Mouse (Mus musculus) stomach, embryonic 14.5 days (tissue): ENCODE results near the gene Tmprss13. TPM values are rescaled to one million over a fixed set of nuclear protein-coding genes. Genes with fewer than 3 reads are reported as not detected.

Experiments used
- ATAC-seq: fragments of 200-750 bp; cut with Nextera tagmentation; 2 replicates; pipeline ENCODE4 v1.8.0; 2017; ENCODE audit warnings: low read depth, moderate TSS enrichment; ENCODE audit not compliant: insufficient number of reproducible peaks, insufficient read depth, low FRiP score
- H3K27ac ChIP-seq: fragments of 300-500 bp; sonication (generic); 2 replicates; pipeline ENCODE4 v1.5.1; 2014; ENCODE audit warnings: mild to moderate bottlenecking, low read length, moderate library complexity, mixed read lengths
- H3K27me3 ChIP-seq: fragments of 300-500 bp; sonication (generic); 2 replicates; pipeline ENCODE4 v1.6.1; 2014; ENCODE audit warnings: low read length, control low read depth, mixed read lengths; ENCODE audit not compliant: control insufficient read depth, insufficient read depth
- H3K36me3 ChIP-seq: fragments of 300-500 bp; sonication (generic); 2 replicates; pipeline ENCODE4 v1.6.1; 2014; ENCODE audit warnings: mild to moderate bottlenecking, control low read depth, low read length, moderate library complexity, mixed read lengths; ENCODE audit not compliant: control insufficient read depth, insufficient read depth
- H3K4me1 ChIP-seq: fragments of 300-500 bp; sonication (generic); 2 replicates; pipeline ENCODE4 v1.6.1; 2014; ENCODE audit warnings: low read length, control low read depth, mixed read lengths; ENCODE audit not compliant: control insufficient read depth, insufficient read depth
- H3K4me2 ChIP-seq: fragments of 300-500 bp; sonication (generic); replicated peaks from 2 replicates; pipeline ENCODE4 v1.6.1; 2014; ENCODE audit warnings: low read depth, low read length, control low read depth
- H3K4me3 ChIP-seq: fragments of 300-500 bp; sonication (generic); 2 replicates; pipeline ENCODE4 v1.5.1; 2014; ENCODE audit warnings: low read depth, low read length, control low read depth
- H3K9ac ChIP-seq: fragments of 300-500 bp; sonication (generic); replicated peaks from 2 replicates; pipeline ENCODE4 v1.6.1; 2014; ENCODE audit warnings: low read depth, mild to moderate bottlenecking, control low read depth, low read length, moderate library complexity, mixed read lengths
- H3K9me3 ChIP-seq: fragments of 300-500 bp; sonication (generic); 2 replicates; pipeline ENCODE4 v1.6.1; 2016; ENCODE audit warnings: low read depth, low read length, control low read depth; ENCODE audit not compliant: control insufficient read depth
- WGBS: fragments of 180-500 bp; shearing (Covaris S2); extraction: QIAGEN DNeasy Blood & Tissue Kit; methylation state at CpG from one replicate; pipeline ENCODE4 v1.1.7; 2014; 5-methylcytosine and 5-hydroxymethylcytosine counted together
- polyA plus RNA-seq: library from polyadenylated mRNA; unstranded; fragments of >200 nt; fragmentation: Nextera tagmentation; extraction: Ambion mirVana; gene quantifications from 2 replicates; pipeline ENCODE4 v1.2.1, GENCODE M21; 2014

Gene Tmprss13
- polyA plus RNA-seq, 1 experiment from 2014 or later = 4.0 TPM

- H3K9ac ChIP-seq = no peak overlapping the region
- no peak overlapping the region for H3K27ac ChIP-seq
- H3K4me3 ChIP-seq = no peak overlapping the region
- no peaks in the 10 kb centered on the region for H3K27me3 ChIP-seq
- no peaks in the 10 kb centered on the region for H3K36me3 ChIP-seq
- no peaks in the 10 kb centered on the region for H3K4me1 ChIP-seq
- 40% methylated on average over 5 of the region's 5 CpGs for WGBS
- no peak for ATAC-seq
- no peak overlapping the region for H3K4me2 ChIP-seq
- no peaks in the 10 kb centered on the region for H3K9me3 ChIP-seq
These were observed 49.5 kb downstream of the Tmprss13 start for GRCm38 (mm10) chr9:45368341-45368901.

- WGBS = 1% methylated on average over 28 of the region's 28 CpGs
- H3K9ac ChIP-seq = peak within 1 kb of the TSS; percentile 26
- no peaks in the 10 kb centered on the region for H3K9me3 ChIP-seq
- peak within 1 kb of the TSS; percentile 40 for H3K4me3 ChIP-seq
- peak; percentile 54; the same call in 1 of the 2 replicates for ATAC-seq
- no peaks in the 10 kb centered on the region for H3K36me3 ChIP-seq
- H3K4me1 ChIP-seq = no peaks in the 10 kb centered on the region
- no peaks in the 10 kb centered on the region for H3K27me3 ChIP-seq
- H3K27ac ChIP-seq = peak within 1 kb of the TSS; percentile 7; the same call in 1 of the 2 replicates
- peak within 1 kb of the TSS; percentile 56 for H3K4me2 ChIP-seq
These were observed 51.2 kb downstream of the Tmprss13 start, which contains the start of gene Fxyd6 for GRCm38 (mm10) chr9:45370117-45370561. Gene Fxyd6 (plus strand): TSS chr9:45370185.

GRCm38 (mm10) chr9:45370616-45371336 lies 51.9 kb downstream of the Tmprss13 start:
- H3K36me3 ChIP-seq = no peaks in the 10 kb centered on the region
- H3K4me2 ChIP-seq = peak overlapping the region; percentile 56
- H3K4me1 ChIP-seq = no peaks in the 10 kb centered on the region
- no peaks in the 10 kb centered on the region for H3K27me3 ChIP-seq
- peak overlapping the region; percentile 40 for H3K4me3 ChIP-seq
- 6% methylated on average over 25 of the region's 25 CpGs for WGBS
- H3K9me3 ChIP-seq = no peaks in the 10 kb centered on the region
- H3K27ac ChIP-seq = no peak overlapping the region; the same call in 1 of the 2 replicates
- peak overlapping the region; percentile 26 for H3K9ac ChIP-seq
- ATAC-seq = no peak

GRCm38 (mm10) chr9:45371337-45371707 lies 52.4 kb downstream of the Tmprss13 start:
- H3K36me3 ChIP-seq = no peaks in the 10 kb centered on the region
- H3K9ac ChIP-seq = peak overlapping the region; percentile 26; the same call in 1 of the 2 replicates
- no peaks in the 10 kb centered on the region for H3K4me1 ChIP-seq
- WGBS = 31% methylated on average over 2 of the region's 2 CpGs
- H3K27me3 ChIP-seq = no peaks in the 10 kb centered on the region
- peak overlapping the region; percentile 40; the same call in 1 of the 2 replicates for H3K4me3 ChIP-seq
- no peaks in the 10 kb centered on the region for H3K9me3 ChIP-seq
- peak overlapping the region; percentile 56 for H3K4me2 ChIP-seq
- ATAC-seq = no peak
- H3K27ac ChIP-seq = no peak overlapping the region

GRCm38 (mm10) chr9:45373896-45374295 lies 55.0 kb downstream of the Tmprss13 start:
- Histone ChIP-seq H3K9me3 (no peaks in the 10 kb centered on the region), H3K27ac (no peak overlapping the region; the same call in 1 of the 2 replicates), H3K9ac (no peak overlapping the region), H3K4me2 (no peak overlapping the region), H3K4me1 (no peaks in the 10 kb centered on the region), H3K27me3 (no peaks in the 10 kb centered on the region), H3K4me3 (no peak overlapping the region), H3K36me3 (no peaks in the 10 kb centered on the region)
- WGBS = 56% methylated on average over 3 of the region's 3 CpGs
- ATAC-seq = no peak

GRCm38 (mm10) chr9:45374988-45375502 lies 56.1 kb downstream of the Tmprss13 start:
- Histone ChIP-seq H3K27me3 (no peaks in the 10 kb centered on the region), H3K36me3 (no peaks in the 10 kb centered on the region), H3K9ac (no peak overlapping the region), H3K4me3 (no peak overlapping the region), H3K27ac (no peak overlapping the region), H3K9me3 (no peaks in the 10 kb centered on the region), H3K4me1 (no peaks in the 10 kb centered on the region), H3K4me2 (no peak overlapping the region)
- WGBS = 78% methylated on average over 6 of the region's 6 CpGs
- no peak for ATAC-seq

- ATAC-seq = no peak
- Histone ChIP-seq H3K4me1 (no peaks in the 10 kb centered on the region), H3K9me3 (no peaks in the 10 kb centered on the region), H3K27me3 (no peaks in the 10 kb centered on the region), H3K36me3 (no peaks in the 10 kb centered on the region), H3K4me2 (no peak overlapping the region), H3K27ac (no peak overlapping the region), H3K9ac (no peak overlapping the region), H3K4me3 (no peak overlapping the region)
- WGBS = 59% methylated on average over 4 of the region's 4 CpGs
These were observed 57.5 kb downstream of the Tmprss13 start for GRCm38 (mm10) chr9:45376427-45376826.

GRCm38 (mm10) chr9:45376883-45377282 lies 58.0 kb downstream of the Tmprss13 start:
- Histone ChIP-seq H3K27ac (no peak overlapping the region), H3K4me2 (no peak overlapping the region), H3K9ac (no peak overlapping the region), H3K27me3 (no peaks in the 10 kb centered on the region), H3K9me3 (no peaks in the 10 kb centered on the region), H3K4me3 (no peak overlapping the region), H3K4me1 (no peaks in the 10 kb centered on the region), H3K36me3 (no peaks in the 10 kb centered on the region)
- 50% methylated on average over 2 of the region's 2 CpGs for WGBS
- no peak for ATAC-seq
